ENCODE assay signal across 14 mouse cellular contexts in genomic region chr8:124795781-124796488, GRCm38 (mm10). TPM values are rescaled to one million over a fixed set of nuclear protein-coding genes. Genes with fewer than 3 reads are reported as not detected.
DNase-seq lines count a peak whose midpoint lies in the region; ATAC-seq and TF ChIP-seq lines count a peak whose summit lies in the region.
"Had no signal": no experiment of that assay in that cellular context is flagged by ENCODE, and none has a peak within 500 bp of the region (broad histone marks: within the 10 kb centered on the region; RNA-seq: fewer than 3 reads in every experiment).

No protein-coding gene starts in this region.

- no peak overlapping the region for H3K27ac ChIP-seq in kidney, embryonic 16.5 days (ENCODE audit: low read length)
- H3K27ac ChIP-seq in forebrain, embryonic 16.5 days (ENCODE audit: low read length) = no peak overlapping the region
- no peak overlapping the region for H3K27ac ChIP-seq in midbrain, embryonic 11.5 days (ENCODE audit: low read depth, low read length)
- no peak overlapping the region for H3K27ac ChIP-seq in olfactory bulb, adult 2 months (ENCODE audit: insufficient read depth, low read depth, low read length)
- H3K27ac ChIP-seq: limb, embryonic 12.5 days; macrophage; stomach, embryonic 15.5 days had no signal

- no peaks in the 10 kb centered on the region for H3K36me3 ChIP-seq in kidney, embryonic 16.5 days (ENCODE audit: insufficient read depth, low read length)
- no peaks in the 10 kb centered on the region for H3K36me3 ChIP-seq in forebrain, embryonic 16.5 days (ENCODE audit: control insufficient read depth, insufficient read depth)
- H3K36me3 ChIP-seq in midbrain, embryonic 11.5 days (ENCODE audit: control insufficient read depth, insufficient read depth, low read length) = no peaks in the 10 kb centered on the region
- H3K36me3 ChIP-seq: limb, embryonic 12.5 days; stomach, embryonic 15.5 days had no signal

- TF ChIP-seq CTCF in olfactory bulb, adult 2 months (IDR thresholded peaks at IDR 0.05; ENCODE audit: insufficient read depth, low read depth, low read length) = no peak

- no peak for TF ChIP-seq POLR2A in olfactory bulb, adult 2 months (IDR thresholded peaks at IDR 0.05; ENCODE audit: insufficient read depth, low read depth, low read length)

- no peak overlapping the region for H3K9ac ChIP-seq in kidney, embryonic 16.5 days (replicated peaks; ENCODE audit: low read length)
- H3K9ac ChIP-seq in forebrain, embryonic 16.5 days (replicated peaks; ENCODE audit: low read depth, low read length) = peak overlapping the region; percentile 89; the same call in 1 of the 2 replicates
- no peak overlapping the region for H3K9ac ChIP-seq in midbrain, embryonic 11.5 days (ENCODE audit: low read length)
- H3K9ac ChIP-seq: limb, embryonic 12.5 days; stomach, embryonic 15.5 days had no signal

- peaks cover 23% of the 10 kb centered on the region for H3K4me1 ChIP-seq in kidney, embryonic 16.5 days (ENCODE audit: insufficient read depth, low read length)
- H3K4me1 ChIP-seq in forebrain, embryonic 16.5 days (replicated peaks; ENCODE audit: control insufficient read depth, insufficient read depth, low read length) = peaks cover 47% of the 10 kb centered on the region
- peaks cover 21% of the 10 kb centered on the region for H3K4me1 ChIP-seq in midbrain, embryonic 11.5 days (ENCODE audit: control insufficient read depth, insufficient read depth, low read length)
- H3K4me1 ChIP-seq in olfactory bulb, adult 2 months (ENCODE audit: control insufficient read depth, insufficient read depth, low read length) = peaks cover 32% of the 10 kb centered on the region

- peak; percentile 70 for DNase-seq in kidney, adult 9 months
- DNase-seq in midbrain, embryonic 11.5 days (ENCODE audit: low spot score, missing footprints) = no peak
- DNase-seq in spleen, postnatal 14 days (ENCODE audit: low spot score in 2 of 2) = no peak
- DNase-seq: cerebellum, postnatal 36 days; kidney, postnatal 10 days; right cerebral cortex, postnatal 14 days; thymus, postnatal 4 days had no signal

- peaks cover 55% of the 10 kb centered on the region for H3K27me3 ChIP-seq in kidney, embryonic 16.5 days (ENCODE audit: insufficient read depth, low read length)
- peaks cover 8% of the 10 kb centered on the region; the same call in 1 of the 2 replicates for H3K27me3 ChIP-seq in forebrain, embryonic 16.5 days (replicated peaks; ENCODE audit: control insufficient read depth, insufficient read depth, low read length)
- peaks cover 45% of the 10 kb centered on the region for H3K27me3 ChIP-seq in midbrain, embryonic 11.5 days (ENCODE audit: control insufficient read depth, insufficient read depth, low read length)

- whole genome bisulfite sequencing in kidney, embryonic 16.5 days = 72% methylated on average over 8 of the region's 8 CpGs
- WGBS in forebrain, embryonic 16.5 days = 71% methylated on average over 8 of the region's 8 CpGs
- WGBS in midbrain, embryonic 11.5 days = 74% methylated on average over 8 of the region's 8 CpGs
- WGBS in olfactory bulb, adult 2 months = 73% methylated on average over 8 of the region's 8 CpGs

- no peaks in the 10 kb centered on the region for H3K9me3 ChIP-seq in kidney, embryonic 16.5 days (ENCODE audit: low read length)
- H3K9me3 ChIP-seq in forebrain, embryonic 16.5 days (ENCODE audit: control insufficient read depth, low read length) = no peaks in the 10 kb centered on the region
- no peaks in the 10 kb centered on the region for H3K9me3 ChIP-seq in midbrain, embryonic 11.5 days (ENCODE audit: control insufficient read depth, low read length)
- H3K9me3 ChIP-seq: limb, embryonic 12.5 days; stomach, embryonic 15.5 days had no signal

- no peak overlapping the region for H3K4me2 ChIP-seq in kidney, embryonic 16.5 days (replicated peaks; ENCODE audit: low read depth, low read length)
- peak overlapping the region; percentile 81 for H3K4me2 ChIP-seq in forebrain, embryonic 16.5 days (ENCODE audit: low read length)
- peak overlapping the region; percentile 94; the same call in 1 of the 2 replicates for H3K4me2 ChIP-seq in midbrain, embryonic 11.5 days
- H3K4me2 ChIP-seq: limb, embryonic 12.5 days; stomach, embryonic 15.5 days had no signal

- no peak overlapping the region for H3K4me3 ChIP-seq in kidney, embryonic 16.5 days (ENCODE audit: low read length)
- peak overlapping the region; percentile 73 for H3K4me3 ChIP-seq in forebrain, embryonic 16.5 days (replicated peaks; ENCODE audit: low read length)
- no peak overlapping the region for H3K4me3 ChIP-seq in midbrain, embryonic 11.5 days (ENCODE audit: low read depth, low read length)
- peak overlapping the region; percentile 14; the same call in 1 of the 2 replicates for H3K4me3 ChIP-seq in olfactory bulb, adult 2 months (ENCODE audit: insufficient read depth, low read depth, low read length)
- H3K4me3 ChIP-seq: limb, embryonic 12.5 days; stomach, embryonic 15.5 days had no signal

- ATAC-seq in kidney, embryonic 16.5 days (ENCODE audit: low FRiP score, low TSS enrichment) = no peak
- no peak for ATAC-seq in forebrain, embryonic 16.5 days
- no peak for ATAC-seq in midbrain, embryonic 11.5 days (ENCODE audit: low FRiP score)
- ATAC-seq in CD4-positive, CD25-positive, alpha-beta regulatory T cell, adult 4 months = no peak

RNA-seq across cellular contexts. Expression of gene Trim67, which starts 3.0 kb away (rescaled TPM):
- 0.05 and 0.09 TPM in 2 replicates for polyA plus RNA-seq in kidney, embryonic 16.5 days (2015; fragmentation: Nextera tagmentation; extraction: Ambion mirVana)
- polyA plus RNA-seq in forebrain, embryonic 16.5 days (2015; fragmentation: Nextera tagmentation; extraction: Ambion mirVana) = 28.8 and 30.4 TPM in 2 replicates
- 2.9 and 3.3 TPM in 2 replicates for polyA plus RNA-seq in midbrain, embryonic 11.5 days (2014; fragmentation: Nextera tagmentation; extraction: Ambion mirVana)
- not detected in 2 replicates for polyA plus RNA-seq in olfactory bulb, adult 2 months (2012; ENCODE audit: insufficient read depth, insufficient read length, low replicate concordance, missing spikeins)
- not detected for polyA plus RNA-seq in CD4-positive, CD25-positive, alpha-beta regulatory T cell, adult 4 months (2017; shearing (Covaris generic))
- polyA plus RNA-seq: macrophage had no signal

RNA-seq across cellular contexts. Expression of gene Fam89a, which starts 44.3 kb away (rescaled TPM):
- 3.4 and 4.0 TPM in 2 replicates for polyA plus RNA-seq in kidney, embryonic 16.5 days (2015; fragmentation: Nextera tagmentation; extraction: Ambion mirVana)
- 0.25 TPM in 1 of 2 replicates, not detected in the other for polyA plus RNA-seq in forebrain, embryonic 16.5 days (2015; fragmentation: Nextera tagmentation; extraction: Ambion mirVana)
- 2.1 and 2.2 TPM in 2 replicates for polyA plus RNA-seq in midbrain, embryonic 11.5 days (2014; fragmentation: Nextera tagmentation; extraction: Ambion mirVana)
- not detected in 2 replicates for polyA plus RNA-seq in olfactory bulb, adult 2 months (2012; ENCODE audit: insufficient read depth, insufficient read length, low replicate concordance, missing spikeins)
- polyA plus RNA-seq in CD4-positive, CD25-positive, alpha-beta regulatory T cell, adult 4 months (2017; shearing (Covaris generic)) = under 1 TPM; 0.73 to 0.80 TPM
- polyA plus RNA-seq: macrophage had no signal

Comparison
In these comparisons a context has a peak if more than half of its experiments do, and no peak if none do; other contexts are left out.
1. H3K4me3 ChIP-seq: peak in forebrain, embryonic 16.5 days (single experiment) and olfactory bulb, adult 2 months (single experiment); none in kidney, embryonic 16.5 days (single experiment) and midbrain, embryonic 11.5 days (single experiment).